Mouse (Mus musculus) induced T-regulatory cell, adult 2 months (primary cell): ENCODE results near the gene Dhx58.
A peak's percentile ranks its signal among the peaks of the same experiment; 100 is the strongest.

Experiments used
- DNase-seq: peaks from one replicate; pipeline ENCODE4 v3.0.0-alpha.2; 2012; ENCODE audit warnings: low read depth

Gene Dhx58

DNA sequence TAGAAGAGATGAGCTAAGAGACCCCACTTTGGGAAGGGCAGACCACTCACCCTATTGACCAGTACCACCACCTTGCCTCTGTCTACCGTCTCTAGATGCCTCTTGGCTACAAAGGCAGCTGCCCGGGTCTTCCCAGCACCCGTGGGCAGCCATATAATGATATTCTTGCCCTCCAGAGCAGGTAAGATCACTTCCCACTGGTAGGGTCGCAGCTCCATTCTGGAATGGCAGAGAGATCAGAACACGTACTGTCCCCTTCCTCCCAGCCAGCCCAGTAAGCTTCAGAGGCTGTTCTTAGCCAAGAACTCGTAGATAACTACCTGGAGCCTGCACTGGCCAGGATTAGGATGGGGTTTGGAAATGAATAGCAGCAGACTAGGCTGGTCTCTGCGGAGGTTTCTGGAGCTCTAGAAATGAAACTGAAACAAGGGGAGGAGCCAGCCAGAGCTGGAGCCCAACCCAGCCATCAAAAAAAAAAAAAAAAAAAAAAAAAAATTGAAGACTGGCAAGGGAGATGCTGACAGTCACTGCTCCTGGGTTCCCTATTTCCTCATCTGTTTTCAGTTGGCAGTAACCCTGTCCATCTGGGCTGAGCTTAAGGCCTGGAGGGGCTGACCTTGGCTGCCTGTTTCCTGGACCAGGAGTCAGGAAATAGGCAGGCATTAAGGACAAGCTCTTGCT lies at the start of gene Dhx58:
Gene Dhx58, minus strand, starts transcription at position 421 of the 681 bp plus-strand sequence.
- peak; percentile 87 for DNase-seq

GRCm38 (mm10) chr11:100752294-100752693 lies 48.2 kb upstream of the Dhx58 start:
- DNase-seq, result no peak

DNA sequence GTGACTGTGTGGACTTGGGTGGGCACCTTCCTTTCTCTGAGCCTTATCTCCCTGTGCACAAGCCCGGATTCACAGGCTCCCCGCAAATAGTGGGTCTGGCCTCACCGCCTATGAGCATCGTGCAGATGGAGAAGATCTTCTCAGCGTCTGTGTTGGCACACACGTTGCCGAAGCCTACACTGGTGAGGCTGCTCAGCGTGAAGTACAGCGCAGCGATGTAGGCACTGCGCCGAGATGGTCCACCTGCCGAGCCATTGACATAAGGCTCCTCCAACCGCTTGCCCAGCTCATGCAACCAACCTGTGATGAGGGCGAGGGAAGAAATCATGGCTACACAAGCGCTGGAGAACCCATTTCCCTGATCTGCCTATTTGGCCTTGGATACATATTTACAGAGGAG lies 46.1 kb upstream of the Dhx58 start:
- DNase-seq, result no peak

DNA sequence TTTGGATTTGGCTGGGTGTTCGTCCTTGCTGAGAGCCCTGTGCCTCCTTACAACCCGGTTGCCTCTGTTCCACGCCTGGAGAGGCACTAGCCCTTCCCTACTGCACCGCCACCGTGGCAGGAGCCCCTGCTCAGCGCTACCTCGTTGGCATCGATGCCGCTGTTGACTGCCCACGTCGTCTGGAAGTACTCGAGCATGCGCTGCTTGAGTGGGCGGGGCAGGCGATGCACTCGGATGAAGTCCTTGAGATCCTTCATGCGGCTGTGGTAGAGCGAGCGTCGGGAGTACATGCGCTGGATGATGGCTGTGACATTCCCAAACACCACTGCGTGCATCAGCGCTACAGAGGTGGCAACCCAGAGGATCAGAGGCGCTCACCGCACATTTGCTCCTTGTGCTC lies 45.4 kb upstream of the Dhx58 start:
- no peak for DNase-seq

GRCm38 (mm10) chr11:100748620-100749019 lies 44.5 kb upstream of the Dhx58 start:
- DNase-seq, result no peak

GRCm38 (mm10) chr11:100747114-100747513 lies 43.0 kb upstream of the Dhx58 start:
- DNase-seq, result no peak

GRCm38 (mm10) chr11:100746546-100746945 lies 42.5 kb upstream of the Dhx58 start:
- DNase-seq, result no peak

DNA sequence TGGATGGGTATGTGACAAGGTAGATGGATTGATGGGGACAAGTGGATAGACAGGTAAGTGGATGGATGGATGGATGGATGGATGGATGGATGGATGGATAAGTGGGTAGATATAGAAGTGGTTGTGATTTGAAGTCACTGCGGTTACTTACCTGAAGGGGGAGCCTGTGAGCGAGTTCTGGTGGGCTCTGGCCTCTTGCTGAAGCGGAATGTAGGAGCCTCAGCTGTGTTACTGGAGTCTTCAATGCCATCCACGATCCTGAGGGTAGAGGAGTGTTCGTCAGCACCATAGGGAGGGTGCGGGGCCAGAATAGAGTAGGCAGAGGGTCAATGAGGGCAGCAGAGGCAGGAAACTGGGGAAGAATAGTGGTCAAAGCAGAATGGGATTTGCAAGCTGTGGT lies 41.0 kb upstream of the Dhx58 start:
- DNase-seq, result peak; percentile 79

- no peak for DNase-seq
Observed at GRCm38 (mm10) chr11:100741348-100741747, 37.3 kb upstream of the Dhx58 start.

DNA sequence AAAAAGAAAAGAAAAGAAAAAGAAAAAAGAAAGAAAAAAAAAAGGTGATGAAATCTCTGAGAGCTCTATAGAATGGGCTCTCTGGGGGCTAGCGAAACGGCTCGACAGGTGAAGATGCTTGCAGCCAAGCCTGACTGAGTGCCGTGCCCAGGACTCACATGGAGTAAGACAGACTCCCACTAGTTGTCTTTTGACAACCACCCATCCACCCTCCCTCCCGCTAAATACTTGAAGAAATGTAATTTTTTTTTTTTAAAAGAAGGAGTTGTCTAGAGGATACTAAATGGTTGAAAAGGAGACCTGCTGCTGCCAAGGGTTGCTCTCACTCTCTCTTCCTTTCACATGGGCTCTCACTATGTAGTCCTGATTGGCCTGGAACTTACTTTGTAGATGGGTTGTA lies 34.7 kb upstream of the Dhx58 start:
- DNase-seq, result no peak

GRCm38 (mm10) chr11:100738066-100738604 lies 34.1 kb upstream of the Dhx58 start, which contains the start of gene Rab5c:
Gene Rab5c (minus strand): TSS chr11:100738215.
- DNase-seq, result peak; percentile 99

DNA sequence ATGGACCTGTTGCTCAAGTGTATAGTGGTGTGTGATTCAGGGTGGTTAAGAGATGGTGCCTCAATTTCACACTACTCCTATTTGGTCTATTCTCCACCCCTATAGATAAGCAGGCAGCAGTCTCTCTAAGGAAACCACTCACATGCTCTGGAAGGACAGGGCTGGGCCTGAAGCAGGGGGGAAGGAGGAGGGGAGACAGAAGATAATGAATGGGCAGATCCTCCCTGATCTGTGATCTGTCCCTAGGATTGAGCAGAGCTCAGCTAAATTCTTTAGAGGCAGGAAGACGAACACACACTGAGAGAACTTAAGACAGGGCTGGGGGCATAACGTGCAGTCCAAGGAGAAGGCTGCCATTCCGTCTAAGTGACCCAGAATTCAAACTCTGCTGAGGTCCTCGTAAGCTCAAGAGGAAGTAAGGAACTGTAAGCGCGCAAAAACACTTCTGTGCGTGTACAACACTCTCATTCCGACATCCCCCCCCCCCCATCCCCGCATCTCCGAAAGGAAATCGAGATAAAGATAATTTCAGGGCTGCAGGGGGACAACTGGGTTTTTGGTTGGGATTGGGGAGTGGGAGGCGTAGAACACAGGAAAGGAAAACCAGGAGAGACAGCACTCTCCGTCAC lies 33.1 kb upstream of the Dhx58 start:
- peak; percentile 55 for DNase-seq

DNA sequence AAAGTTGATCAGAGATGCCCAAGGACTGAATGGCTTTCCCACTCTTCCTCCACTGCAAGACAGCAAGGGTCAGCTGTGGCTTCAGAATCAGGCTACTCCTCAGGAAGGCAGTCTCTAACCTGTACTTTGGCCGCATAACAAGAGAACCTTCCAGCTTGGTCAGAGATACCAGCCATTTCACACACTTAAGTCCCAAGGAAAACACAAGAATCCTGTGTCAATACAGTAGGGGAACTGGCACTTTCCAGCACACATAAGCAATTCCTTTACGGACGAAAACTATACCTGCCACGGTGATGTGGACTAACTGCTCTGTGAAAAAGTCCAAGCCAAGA lies 32.6 kb upstream of the Dhx58 start:
- DNase-seq, result no peak

DNA sequence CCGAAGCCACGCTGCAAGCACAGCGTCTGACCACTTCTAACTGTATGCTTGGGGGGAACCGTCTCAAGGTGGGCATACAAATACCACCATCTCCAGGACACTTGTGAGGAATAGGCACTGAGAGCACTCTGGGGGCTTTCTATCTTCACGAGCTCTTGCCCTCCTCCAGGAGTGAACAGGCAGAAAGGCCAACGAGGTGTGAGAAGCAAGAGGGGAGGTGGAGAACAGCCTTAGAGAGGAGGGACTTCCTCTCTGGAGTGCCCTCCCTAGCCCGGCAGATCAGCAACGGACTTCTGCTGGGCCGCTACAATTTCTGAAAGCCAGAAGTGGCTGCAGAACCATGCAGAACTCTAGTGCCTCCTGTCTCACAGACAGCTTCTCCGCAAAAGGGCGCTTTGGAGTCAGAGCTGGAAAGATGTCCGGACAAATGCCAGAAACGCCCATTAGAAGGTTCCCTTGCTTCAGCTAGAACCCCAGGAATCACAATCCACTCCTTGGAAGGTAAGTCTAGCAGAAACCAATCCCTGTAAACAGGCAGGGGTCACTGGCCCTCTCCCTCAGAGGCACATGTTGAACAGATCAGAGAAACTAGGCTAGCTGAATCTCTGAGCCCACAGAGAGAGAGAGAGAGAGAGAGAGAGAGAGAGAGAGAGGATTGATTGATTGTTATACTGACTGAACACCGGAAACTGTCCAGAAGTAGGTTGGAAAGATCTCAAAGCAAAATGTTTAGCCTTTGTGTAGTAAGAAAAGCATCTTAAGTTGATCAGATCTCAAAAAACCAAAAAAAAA lies 32.1 kb upstream of the Dhx58 start:
- peak; percentile 62 for DNase-seq

- DNase-seq, result peak; percentile 83
Observed at GRCm38 (mm10) chr11:100735134-100735865, 31.2 kb upstream of the Dhx58 start.

DNA sequence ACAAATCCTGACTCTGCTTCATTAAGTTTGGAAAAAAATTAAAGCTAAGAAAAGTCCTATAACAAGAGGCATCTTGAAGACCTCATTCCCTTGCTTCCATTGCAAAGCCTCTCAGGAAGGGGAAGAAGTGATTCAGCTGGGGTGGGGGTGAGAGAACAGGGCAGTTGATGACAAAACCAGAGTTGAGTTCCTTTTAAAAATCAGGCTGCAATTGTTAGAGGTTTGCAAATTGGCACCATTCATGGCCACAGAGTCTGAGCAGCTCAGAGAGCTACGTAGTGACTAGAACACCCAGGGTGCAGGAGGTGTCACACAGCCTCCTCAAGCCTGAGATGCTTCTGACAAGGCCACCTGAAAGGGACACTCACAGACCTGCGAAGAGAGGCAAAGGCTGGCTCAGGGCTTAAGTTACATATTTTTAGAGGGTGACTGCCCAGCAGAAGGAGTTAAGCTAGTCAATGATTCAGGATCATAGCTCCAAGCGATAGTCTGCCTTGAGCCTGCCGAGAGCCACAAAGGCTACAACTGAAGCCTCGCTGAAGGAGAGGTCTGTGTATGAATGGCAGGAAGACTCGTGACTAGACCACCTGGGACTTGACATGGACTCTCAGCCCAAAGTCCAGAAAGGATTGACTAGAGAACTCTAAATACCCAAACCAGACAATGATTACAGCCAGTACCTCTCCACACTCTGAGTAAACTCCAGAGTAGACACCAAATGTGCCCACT lies 26.6 kb upstream of the Dhx58 start:
- DNase-seq, result no peak

DNA sequence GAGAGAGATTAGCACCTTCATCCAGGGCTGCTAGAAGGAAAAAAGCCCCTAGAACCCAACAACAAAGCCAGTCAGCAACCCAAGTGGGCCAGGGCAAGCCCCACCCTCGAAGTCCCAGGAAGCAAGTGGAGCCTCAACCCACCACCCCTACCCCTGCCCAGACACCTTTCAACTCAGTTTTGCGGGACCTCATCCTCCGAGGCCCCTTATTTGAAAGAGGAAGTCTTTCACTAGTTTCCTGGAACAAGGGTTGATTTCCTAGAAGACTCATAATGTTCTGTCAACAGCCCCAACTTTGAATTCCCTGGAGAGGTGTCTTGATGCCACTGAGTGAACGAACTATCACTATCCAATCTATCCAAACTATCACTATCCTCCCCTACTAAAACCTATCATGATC lies 25.9 kb upstream of the Dhx58 start:
- peak; percentile 39 for DNase-seq

- no peak for DNase-seq
Observed at GRCm38 (mm10) chr11:100728601-100729000, 24.5 kb upstream of the Dhx58 start.

DNA sequence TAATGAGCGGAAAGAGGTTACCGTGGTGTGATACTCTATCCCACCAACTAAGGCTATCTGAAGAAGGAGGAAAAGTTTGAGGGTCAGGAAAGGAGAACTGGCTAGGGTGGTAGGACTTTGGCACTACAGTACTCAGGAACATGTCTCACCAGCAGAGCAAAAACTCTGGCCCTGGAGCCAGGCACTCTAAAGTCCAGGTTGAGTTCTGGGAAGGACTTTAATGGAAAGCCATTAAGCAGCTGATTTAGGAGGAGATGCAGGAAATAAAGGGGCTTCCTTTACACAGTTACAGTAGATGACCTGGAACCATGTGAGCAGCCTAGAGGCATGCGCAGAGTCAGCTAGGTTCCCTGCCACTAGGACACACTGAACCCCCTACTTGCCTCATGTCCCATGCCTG lies 23.1 kb upstream of the Dhx58 start:
- DNase-seq, result no peak

GRCm38 (mm10) chr11:100724919-100725512 lies 20.9 kb upstream of the Dhx58 start:
- DNase-seq, result no peak

- DNase-seq, result no peak
Observed at GRCm38 (mm10) chr11:100722493-100723028, 18.5 kb upstream of the Dhx58 start.
